Mouse (Mus musculus): ENCODE results near the gene Spi1.

GRCm38 (mm10) chr2:91044727-91045126, 37.5 kb upstream of the Spi1 start:
- TF ChIP-seq CTCF (IDR thresholded peaks at IDR 0.05; ENCODE audit: low read depth) (no peak), EP300 (IDR thresholded peaks at IDR 0.05; ENCODE audit: low read depth) (no peak)
